Comparison of ENCODE assay signal across 7 mouse cellular contexts in genomic region chr3:134240718-134241025, GRCm38 (mm10). TPM values are rescaled to one million over a fixed set of nuclear protein-coding genes. Genes with fewer than 3 reads are reported as not detected.
DNase-seq lines count a peak whose midpoint lies in the region; ATAC-seq lines count a peak whose summit lies in the region.

No protein-coding gene starts in this region.

- H3K4me1 ChIP-seq in lung, embryonic 16.5 days (replicated peaks; ENCODE audit: control insufficient read depth, insufficient read depth, low read length), result peaks cover 9% of the 10 kb centered on the region
- H3K4me1 ChIP-seq in forebrain, embryonic 11.5 days (replicated peaks; ENCODE audit: control insufficient read depth, insufficient read depth, low read length), result no peaks in the 10 kb centered on the region; the same call in 1 of the 2 replicates
- H3K4me1 ChIP-seq in intestine, embryonic 16.5 days (ENCODE audit: control insufficient read depth, insufficient read depth, low read length), result peaks cover 15% of the 10 kb centered on the region
- peaks cover 28% of the 10 kb centered on the region for H3K4me1 ChIP-seq in neural tube, embryonic 15.5 days

- H3K27ac ChIP-seq in lung, embryonic 16.5 days (ENCODE audit: low read length), result no peak overlapping the region
- peak overlapping the region; percentile 98 for H3K27ac ChIP-seq in forebrain, embryonic 11.5 days (ENCODE audit: low read depth, low read length)
- H3K27ac ChIP-seq in intestine, embryonic 16.5 days (ENCODE audit: low read length), result peak overlapping the region; percentile 75; the same call in 1 of the 2 replicates
- peak overlapping the region; percentile 98 for H3K27ac ChIP-seq in neural tube, embryonic 15.5 days (replicated peaks)

- H3K9me3 ChIP-seq in lung, embryonic 16.5 days (ENCODE audit: control insufficient read depth, low read length), result no peaks in the 10 kb centered on the region
- H3K9me3 ChIP-seq in forebrain, embryonic 11.5 days (ENCODE audit: control insufficient read depth, low read length), result no peaks in the 10 kb centered on the region
- no peaks in the 10 kb centered on the region for H3K9me3 ChIP-seq in intestine, embryonic 16.5 days (ENCODE audit: control insufficient read depth, low read length)
- no peaks in the 10 kb centered on the region for H3K9me3 ChIP-seq in neural tube, embryonic 15.5 days (replicated peaks)

- H3K4me2 ChIP-seq in lung, embryonic 16.5 days (ENCODE audit: low read depth, low read length), result peak overlapping the region; percentile 99
- H3K4me2 ChIP-seq in forebrain, embryonic 11.5 days (ENCODE audit: low read depth, low read length, severe bottlenecking), result peak overlapping the region; percentile 69
- peak overlapping the region; percentile 86 for H3K4me2 ChIP-seq in intestine, embryonic 16.5 days (ENCODE audit: low read depth, low read length)
- peak overlapping the region; percentile 68 for H3K4me2 ChIP-seq in neural tube, embryonic 15.5 days

- peak overlapping the region; percentile 67 for H3K4me3 ChIP-seq in lung, embryonic 16.5 days (ENCODE audit: low read length)
- H3K4me3 ChIP-seq in forebrain, embryonic 11.5 days (ENCODE audit: low read depth, low read length), result peak overlapping the region; percentile 78
- peak overlapping the region; percentile 71 for H3K4me3 ChIP-seq in intestine, embryonic 16.5 days (ENCODE audit: low read length)
- peak overlapping the region; percentile 67 for H3K4me3 ChIP-seq in neural tube, embryonic 15.5 days (replicated peaks)

- DNase-seq in lung, postnatal 10 days, result no peak
- DNase-seq in forebrain, embryonic 11.5 days (ENCODE audit: low spot score), result no peak
- no peak for DNase-seq in gastrocnemius, postnatal 4 days (ENCODE audit: low spot score in 2 of 2)
- no peak for DNase-seq in frontal cortex, postnatal 14 days (ENCODE audit: low spot score in 2 of 2)

- H3K27me3 ChIP-seq in lung, embryonic 16.5 days (ENCODE audit: control insufficient read depth, insufficient read depth, low read depth, low read length), result no peaks in the 10 kb centered on the region
- H3K27me3 ChIP-seq in forebrain, embryonic 11.5 days (ENCODE audit: control insufficient read depth, insufficient read depth, low read length), result no peaks in the 10 kb centered on the region
- no peaks in the 10 kb centered on the region for H3K27me3 ChIP-seq in intestine, embryonic 16.5 days (replicated peaks; ENCODE audit: control insufficient read depth, insufficient read depth, low read length)
- H3K27me3 ChIP-seq in neural tube, embryonic 15.5 days (replicated peaks), result no peaks in the 10 kb centered on the region

- no peak overlapping the region for H3K9ac ChIP-seq in lung, embryonic 16.5 days (ENCODE audit: low read length)
- peak overlapping the region; percentile 88 for H3K9ac ChIP-seq in forebrain, embryonic 11.5 days (ENCODE audit: low read length)
- peak overlapping the region; percentile 75 for H3K9ac ChIP-seq in intestine, embryonic 16.5 days (ENCODE audit: low read depth, low read length)
- H3K9ac ChIP-seq in neural tube, embryonic 15.5 days (replicated peaks), result peak overlapping the region; percentile 71

- WGBS in lung, embryonic 16.5 days, result 14% methylated on average over 6 of the region's 6 CpGs
- 2% methylated on average over 6 of the region's 6 CpGs for WGBS in forebrain, embryonic 11.5 days
- 14% methylated on average over 6 of the region's 6 CpGs for WGBS in intestine, embryonic 16.5 days
- WGBS in neural tube, embryonic 15.5 days, result 4% methylated on average over 6 of the region's 6 CpGs

- H3K36me3 ChIP-seq in lung, embryonic 16.5 days (ENCODE audit: control insufficient read depth, insufficient read depth, low read length), result no peaks in the 10 kb centered on the region
- H3K36me3 ChIP-seq in forebrain, embryonic 11.5 days (ENCODE audit: control insufficient read depth, insufficient read depth, low read length), result no peaks in the 10 kb centered on the region
- no peaks in the 10 kb centered on the region for H3K36me3 ChIP-seq in intestine, embryonic 16.5 days (ENCODE audit: control insufficient read depth, insufficient read depth, low read length)
- H3K36me3 ChIP-seq in neural tube, embryonic 15.5 days, result no peaks in the 10 kb centered on the region

- no peak for ATAC-seq in lung, embryonic 16.5 days (ENCODE audit: low read depth)
- ATAC-seq in forebrain, embryonic 11.5 days (replicated peaks; ENCODE audit: low FRiP score), result no peak
- no peak for ATAC-seq in intestine, embryonic 16.5 days
- ATAC-seq in neural tube, embryonic 15.5 days (ENCODE audit: low FRiP score), result no peak

RNA-seq across cellular contexts. Expression of gene Cxxc4, which starts 4.4 kb away (rescaled TPM):
- polyA plus RNA-seq in lung, embryonic 16.5 days (2015; fragmentation: Nextera tagmentation; extraction: Ambion mirVana), result 1.1 and 1.3 TPM in 2 replicates
- polyA plus RNA-seq in forebrain, embryonic 11.5 days (2014; fragmentation: Nextera tagmentation; extraction: Ambion mirVana), result 24.8 and 26.4 TPM in 2 replicates
- polyA plus RNA-seq in intestine, embryonic 16.5 days (2015; fragmentation: Nextera tagmentation; extraction: Ambion mirVana), result 2.3 and 2.4 TPM in 2 replicates
- polyA plus RNA-seq in neural tube, embryonic 15.5 days (2015; fragmentation: Nextera tagmentation; extraction: Ambion mirVana), result 24.1 and 26.5 TPM in 2 replicates
- total RNA-seq in gastrocnemius, postnatal 4 days (2021), result 1 to 10 TPM; 2.2 to 2.7 TPM
